Mouse (Mus musculus): ENCODE data around the gene Lgr4. TPM values are rescaled to one million over a fixed set of nuclear protein-coding genes. Genes with fewer than 3 reads are reported as not detected.

The Lgr4 gene
- polyA plus RNA-seq, 1 experiment = 3.8 TPM

GRCm38 (mm10) chr2:109884507-109884906, 32.9 kb upstream of the Lgr4 start:
- Histone ChIP-seq H3K4me2 (ENCODE audit: low read depth) (no peak overlapping the region), H3K36me3 (ENCODE audit: control insufficient read depth, insufficient read depth) (no peaks in the 10 kb centered on the region), H3ac (ENCODE audit: control insufficient read depth, insufficient read length) (no peak overlapping the region), H3K79me2 (ENCODE audit: control insufficient read depth, insufficient read depth) (no peaks in the 10 kb centered on the region), H3K4me3 (no peak overlapping the region), H3K27me3 (ENCODE audit: control insufficient read depth, insufficient read depth, insufficient read length) (no peaks in the 10 kb centered on the region)
- TF ChIP-seq MYOG (IDR thresholded peaks at IDR 0.05; ENCODE audit: control insufficient read depth in 1 of 3, insufficient read depth in 1 of 3, insufficient read length in 2 of 3, low read depth in 2 of 3) (no peak), POLR2AphosphoS2 (IDR thresholded peaks at IDR 0.05; ENCODE audit: insufficient read length, low read depth) (no peak), TCF12 (IDR thresholded peaks at IDR 0.05; ENCODE audit: insufficient read depth, poor library complexity, severe bottlenecking) (no peak), MAX (IDR thresholded peaks at IDR 0.05; ENCODE audit: low read depth) (no peak), E2F4 (IDR thresholded peaks at IDR 0.05; ENCODE audit: insufficient read depth) (no peak), REST (IDR thresholded peaks at IDR 0.05; ENCODE audit: insufficient read depth, insufficient read length) (no peak), CEBPB (IDR thresholded peaks at IDR 0.05; ENCODE audit: insufficient read depth, poor library complexity, severe bottlenecking) (no peak), SRF (IDR thresholded peaks at IDR 0.05; ENCODE audit: control insufficient read depth, insufficient read length, low read depth) (no peak)

- Histone ChIP-seq H3K36me3 (ENCODE audit: control insufficient read depth, insufficient read depth) (peaks cover 9% of the 10 kb centered on the region), H3K4me2 (ENCODE audit: low read depth) (peak overlapping the region; percentile 50), H3K27me3 (ENCODE audit: control insufficient read depth, insufficient read depth, insufficient read length) (no peaks in the 10 kb centered on the region), H3K4me3 (peak overlapping the region; percentile 78), H3ac (ENCODE audit: control insufficient read depth, insufficient read length) (peak overlapping the region; percentile 84), H3K79me2 (ENCODE audit: control insufficient read depth, insufficient read depth) (peaks cover 35% of the 10 kb centered on the region)
- TF ChIP-seq MAX (IDR thresholded peaks at IDR 0.05; ENCODE audit: low read depth) (no peak), TCF3 (IDR thresholded peaks at IDR 0.05; ENCODE audit: insufficient read length, low read depth) (no peak), CEBPB (IDR thresholded peaks at IDR 0.05; ENCODE audit: insufficient read depth, poor library complexity, severe bottlenecking) (no peak), SRF (IDR thresholded peaks at IDR 0.05; ENCODE audit: control insufficient read depth, insufficient read length, low read depth) (no peak), POLR2AphosphoS2 (IDR thresholded peaks at IDR 0.05; ENCODE audit: insufficient read length, low read depth) (no peak), POLR2A (IDR thresholded peaks at IDR 0.05; ENCODE audit: insufficient read length, low read depth) (no peak), REST (IDR thresholded peaks at IDR 0.05; ENCODE audit: insufficient read depth, insufficient read length) (no peak), MYOG (IDR thresholded peaks at IDR 0.05; ENCODE audit: control insufficient read depth in 1 of 3, insufficient read depth in 1 of 3, insufficient read length in 2 of 3, low read depth in 2 of 3) (no peak), TCF12 (IDR thresholded peaks at IDR 0.05; ENCODE audit: insufficient read depth, poor library complexity, severe bottlenecking) (no peak), E2F4 (IDR thresholded peaks at IDR 0.05; ENCODE audit: insufficient read depth) (no peak)
Observed at GRCm38 (mm10) chr2:109890068-109890467, 27.4 kb upstream of the Lgr4 start.

- Histone ChIP-seq H3ac (ENCODE audit: control insufficient read depth, insufficient read length) (peak within 1 kb of the TSS; percentile 84), H3K4me3 (peak within 1 kb of the TSS; percentile 78), H3K27me3 (ENCODE audit: control insufficient read depth, insufficient read depth, insufficient read length) (no peaks in the 10 kb centered on the region), H3K36me3 (ENCODE audit: control insufficient read depth, insufficient read depth) (peaks cover 15% of the 10 kb centered on the region), H3K79me2 (ENCODE audit: control insufficient read depth, insufficient read depth) (peaks cover 35% of the 10 kb centered on the region), H3K4me2 (ENCODE audit: low read depth) (peak within 1 kb of the TSS; percentile 94)
- no peak for TF ChIP-seq MYOD1 (IDR thresholded peaks at IDR 0.05; ENCODE audit: control insufficient read depth in 1 of 3, insufficient read length in 2 of 3, low read depth in 2 of 3)
- TF ChIP-seq TCF12 (IDR thresholded peaks at IDR 0.05; ENCODE audit: insufficient read depth, poor library complexity, severe bottlenecking) = no peak
- peak; percentile 89 for TF ChIP-seq POLR2A (IDR thresholded peaks at IDR 0.05; ENCODE audit: insufficient read length, low read depth)
- TF ChIP-seq POLR2AphosphoS2 (IDR thresholded peaks at IDR 0.05; ENCODE audit: insufficient read length, low read depth) = peak; percentile 94
Observed at GRCm38 (mm10) chr2:109890597-109890996, 26.9 kb upstream of the Lgr4 start, which contains the start of gene Lin7c. Gene Lin7c (plus strand): TSS chr2:109890853.

GRCm38 (mm10) chr2:109891031-109891430, 26.4 kb upstream of the Lgr4 start:
- Histone ChIP-seq H3K4me3 (peak overlapping the region; percentile 78), H3ac (ENCODE audit: control insufficient read depth, insufficient read length) (peak overlapping the region; percentile 84), H3K27me3 (ENCODE audit: control insufficient read depth, insufficient read depth, insufficient read length) (no peaks in the 10 kb centered on the region), H3K4me2 (ENCODE audit: low read depth) (peak overlapping the region; percentile 94), H3K79me2 (ENCODE audit: control insufficient read depth, insufficient read depth) (peaks cover 35% of the 10 kb centered on the region), H3K36me3 (ENCODE audit: control insufficient read depth, insufficient read depth) (peaks cover 19% of the 10 kb centered on the region)
- TF ChIP-seq MYOD1 (IDR thresholded peaks at IDR 0.05; ENCODE audit: control insufficient read depth in 1 of 3, insufficient read length in 2 of 3, low read depth in 2 of 3) = no peak
- TF ChIP-seq MYOG (IDR thresholded peaks at IDR 0.05; ENCODE audit: control insufficient read depth in 1 of 3, insufficient read depth in 1 of 3, insufficient read length in 2 of 3, low read depth in 2 of 3) = peak in 1 of 3 experiments; percentile 9
- no peak for TF ChIP-seq POLR2A (IDR thresholded peaks at IDR 0.05; ENCODE audit: insufficient read length, low read depth)

GRCm38 (mm10) chr2:109891471-109891870, 26.0 kb upstream of the Lgr4 start:
- Histone ChIP-seq H3ac (ENCODE audit: control insufficient read depth, insufficient read length) (peak overlapping the region; percentile 84), H3K79me2 (ENCODE audit: control insufficient read depth, insufficient read depth) (peaks cover 35% of the 10 kb centered on the region), H3K4me2 (ENCODE audit: low read depth) (peak overlapping the region; percentile 94), H3K27me3 (ENCODE audit: control insufficient read depth, insufficient read depth, insufficient read length) (no peaks in the 10 kb centered on the region), H3K36me3 (ENCODE audit: control insufficient read depth, insufficient read depth) (peaks cover 22% of the 10 kb centered on the region), H3K4me3 (peak overlapping the region; percentile 78)
- TF ChIP-seq TCF3 (IDR thresholded peaks at IDR 0.05; ENCODE audit: insufficient read length, low read depth) (no peak), MYOG (IDR thresholded peaks at IDR 0.05; ENCODE audit: control insufficient read depth in 1 of 3, insufficient read depth in 1 of 3, insufficient read length in 2 of 3, low read depth in 2 of 3) (no peak), USF1 (IDR thresholded peaks at IDR 0.05; ENCODE audit: low read depth) (no peak), REST (IDR thresholded peaks at IDR 0.05; ENCODE audit: insufficient read depth, insufficient read length) (no peak), E2F4 (IDR thresholded peaks at IDR 0.05; ENCODE audit: insufficient read depth) (no peak), POLR2A (IDR thresholded peaks at IDR 0.05; ENCODE audit: insufficient read length, low read depth) (no peak), MAX (IDR thresholded peaks at IDR 0.05; ENCODE audit: low read depth) (no peak), MYOD1 (IDR thresholded peaks at IDR 0.05; ENCODE audit: control insufficient read depth in 1 of 3, insufficient read length in 2 of 3, low read depth in 2 of 3) (no peak), TCF12 (IDR thresholded peaks at IDR 0.05; ENCODE audit: insufficient read depth, poor library complexity, severe bottlenecking) (no peak), SRF (IDR thresholded peaks at IDR 0.05; ENCODE audit: control insufficient read depth, insufficient read length, low read depth) (no peak), CEBPB (IDR thresholded peaks at IDR 0.05; ENCODE audit: insufficient read depth, poor library complexity, severe bottlenecking) (no peak), POLR2AphosphoS2 (IDR thresholded peaks at IDR 0.05; ENCODE audit: insufficient read length, low read depth) (no peak)
